Mouse (Mus musculus) hindbrain, embryonic 14.5 days (tissue): ENCODE measurements around the gene Ing3. TPM values are rescaled to one million over a fixed set of nuclear protein-coding genes. Genes with fewer than 3 reads are reported as not detected.

Experiments used
- ATAC-seq: fragments of 200-750 bp; cut with Nextera tagmentation; 2 replicates; pipeline ENCODE4 v1.8.0; 2017; ENCODE audit warnings: moderate number of reproducible peaks, mild to moderate bottlenecking, moderate TSS enrichment, moderate library complexity; ENCODE audit not compliant: low FRiP score
- DNase-seq: peaks from one replicate; pipeline ENCODE4 v3.0.0-alpha.2; 2015; ENCODE audit warnings: low spot score
- H3K27ac ChIP-seq: fragments of 300-500 bp; sonication (generic); 2 replicates; pipeline ENCODE4 v1.5.1; 2014; ENCODE audit warnings: mild to moderate bottlenecking, moderate library complexity
- H3K27me3 ChIP-seq: fragments of 300-500 bp; sonication (generic); 2 replicates; pipeline ENCODE4 v1.6.1; 2014; ENCODE audit warnings: mild to moderate bottlenecking, low read length, mixed read lengths; ENCODE audit not compliant: control insufficient read depth, insufficient read depth
- H3K36me3 ChIP-seq: fragments of 300-500 bp; sonication (generic); replicated peaks from 2 replicates; pipeline ENCODE4 v1.6.1; 2014; ENCODE audit not compliant: control insufficient read depth, insufficient read depth
- H3K4me1 ChIP-seq: fragments of 300-500 bp; sonication (generic); replicated peaks from 2 replicates; pipeline ENCODE4 v1.6.1; 2014; ENCODE audit warnings: antibody characterized with exemption, low read length, mixed read lengths; ENCODE audit not compliant: control insufficient read depth, insufficient read depth
- H3K4me2 ChIP-seq: fragments of 300-500 bp; sonication (generic); replicated peaks from 2 replicates; pipeline ENCODE4 v1.6.1; 2014; ENCODE audit warnings: mild to moderate bottlenecking, moderate library complexity
- H3K4me3 ChIP-seq: fragments of 300-500 bp; sonication (generic); replicated peaks from 2 replicates; pipeline ENCODE4 v1.5.1; 2014; ENCODE audit warnings: mild to moderate bottlenecking, low read length
- H3K9ac ChIP-seq: fragments of 300-500 bp; sonication (generic); 2 replicates; pipeline ENCODE4 v1.6.1; 2014
- H3K9me3 ChIP-seq: fragments of 300-500 bp; sonication (generic); 2 replicates; pipeline ENCODE4 v1.6.1; 2016; ENCODE audit warnings: low read length; ENCODE audit not compliant: control insufficient read depth
- WGBS: fragments of 180-500 bp; shearing (Covaris S2); extraction: QIAGEN DNeasy Blood & Tissue Kit; methylation state at CpG from one replicate; pipeline ENCODE4 v1.1.7; 2014; 5-methylcytosine and 5-hydroxymethylcytosine counted together
- polyA plus RNA-seq: library from polyadenylated mRNA; unstranded; fragments of >200 nt; fragmentation: Nextera tagmentation; extraction: Ambion mirVana; gene quantifications from 2 replicates; pipeline ENCODE4 v1.2.1, GENCODE M21; 2014

Gene Ing3
- polyA plus RNA-seq, 1 experiment from 2014 or later: 40.4 TPM

GRCm38 (mm10) chr6:21958922-21959321 lies 9.6 kb downstream of the Ing3 start:
- H3K4me2 ChIP-seq: no peak overlapping the region
- no peak overlapping the region for H3K27ac ChIP-seq
- WGBS: 91% methylated on average over 4 of the region's 4 CpGs
- H3K9ac ChIP-seq: no peak overlapping the region
- H3K27me3 ChIP-seq: no peaks in the 10 kb centered on the region
- ATAC-seq: no peak
- no peaks in the 10 kb centered on the region for H3K4me1 ChIP-seq
- no peaks in the 10 kb centered on the region for H3K9me3 ChIP-seq
- DNase-seq: no peak
- H3K4me3 ChIP-seq: no peak overlapping the region
- peaks cover 56% of the 10 kb centered on the region for H3K36me3 ChIP-seq

- H3K9me3 ChIP-seq: no peaks in the 10 kb centered on the region
- H3K27ac ChIP-seq: no peak overlapping the region
- no peak overlapping the region for H3K4me3 ChIP-seq
- ATAC-seq (no peak), DNase-seq (no peak)
- WGBS: 85% methylated on average over 5 of the region's 5 CpGs
- H3K4me2 ChIP-seq: no peak overlapping the region
- H3K9ac ChIP-seq: no peak overlapping the region
- H3K36me3 ChIP-seq: peaks cover 48% of the 10 kb centered on the region
- H3K4me1 ChIP-seq: no peaks in the 10 kb centered on the region
- H3K27me3 ChIP-seq: no peaks in the 10 kb centered on the region
Measured at GRCm38 (mm10) chr6:21959909-21960308, 10.5 kb downstream of the Ing3 start.

GRCm38 (mm10) chr6:21977532-21977931 lies 28.2 kb downstream of the Ing3 start:
- Histone ChIP-seq H3K4me2 (no peak overlapping the region), H3K36me3 (peaks cover 26% of the 10 kb centered on the region), H3K27me3 (no peaks in the 10 kb centered on the region), H3K27ac (no peak overlapping the region), H3K9ac (no peak overlapping the region), H3K4me3 (no peak overlapping the region), H3K9me3 (no peaks in the 10 kb centered on the region), H3K4me1 (no peaks in the 10 kb centered on the region)
- ATAC-seq (no peak), DNase-seq (no peak)
- 95% methylated on average over 2 of the region's 2 CpGs for WGBS

- no peaks in the 10 kb centered on the region; the same call in 1 of the 2 replicates for H3K36me3 ChIP-seq
- H3K4me2 ChIP-seq: no peak overlapping the region
- H3K4me3 ChIP-seq: no peak overlapping the region
- no peaks in the 10 kb centered on the region for H3K9me3 ChIP-seq
- H3K27ac ChIP-seq: no peak overlapping the region
- peaks cover 9% of the 10 kb centered on the region; the same call in 1 of the 2 replicates for H3K4me1 ChIP-seq
- H3K27me3 ChIP-seq: peaks cover 15% of the 10 kb centered on the region
- DNase-seq: no peak
- no peak overlapping the region for H3K9ac ChIP-seq
- 86% methylated on average over 1 of the region's 1 CpGs for WGBS
- ATAC-seq: no peak
Measured at GRCm38 (mm10) chr6:21981114-21981513, 31.7 kb downstream of the Ing3 start.

- H3K27ac ChIP-seq: no peak overlapping the region
- 12% methylated on average over 16 of the region's 16 CpGs for WGBS
- DNase-seq (peak; percentile 80), ATAC-seq (peak; percentile 24; the same call in 1 of the 2 replicates)
- peaks cover 31% of the 10 kb centered on the region for H3K27me3 ChIP-seq
- peak overlapping the region; percentile 94 for H3K4me2 ChIP-seq
- no peaks in the 10 kb centered on the region for H3K36me3 ChIP-seq
- peak overlapping the region; percentile 38; the same call in 1 of the 2 replicates for H3K9ac ChIP-seq
- H3K4me1 ChIP-seq: peaks cover 17% of the 10 kb centered on the region
- peak overlapping the region; percentile 41 for H3K4me3 ChIP-seq
- H3K9me3 ChIP-seq: no peaks in the 10 kb centered on the region
Measured at GRCm38 (mm10) chr6:21984990-21985731, 35.8 kb downstream of the Ing3 start.

- Histone ChIP-seq H3K36me3 (no peaks in the 10 kb centered on the region), H3K4me1 (peaks cover 17% of the 10 kb centered on the region), H3K27me3 (peaks cover 31% of the 10 kb centered on the region), H3K4me3 (peak within 1 kb of the TSS; percentile 41), H3K9ac (peak within 1 kb of the TSS; percentile 38; the same call in 1 of the 2 replicates), H3K4me2 (peak within 1 kb of the TSS; percentile 94), H3K9me3 (no peaks in the 10 kb centered on the region), H3K27ac (no peak within 1 kb of the TSS)
- ATAC-seq (peak; percentile 60; the same call in 1 of the 2 replicates), DNase-seq (peak; percentile 29)
- under 1% methylated on average over 38 of the region's 38 CpGs for WGBS
Measured at GRCm38 (mm10) chr6:21985732-21986540, 36.6 kb downstream of the Ing3 start, which contains the start of gene Cped1. Gene Cped1, plus strand, starts transcription at chr6:21985916.

- peak overlapping the region; percentile 38; the same call in 1 of the 2 replicates for H3K9ac ChIP-seq
- peak overlapping the region; percentile 94 for H3K4me2 ChIP-seq
- H3K9me3 ChIP-seq: no peaks in the 10 kb centered on the region
- WGBS: 9% methylated on average over 24 of the region's 24 CpGs
- no peaks in the 10 kb centered on the region for H3K36me3 ChIP-seq
- H3K4me3 ChIP-seq: peak overlapping the region; percentile 41
- peaks cover 31% of the 10 kb centered on the region for H3K27me3 ChIP-seq
- H3K4me1 ChIP-seq: peaks cover 17% of the 10 kb centered on the region
- ATAC-seq (no peak), DNase-seq (no peak)
- no peak overlapping the region for H3K27ac ChIP-seq
Measured at GRCm38 (mm10) chr6:21986660-21987331, 37.4 kb downstream of the Ing3 start.

GRCm38 (mm10) chr6:21987554-21987953 lies 38.2 kb downstream of the Ing3 start:
- ATAC-seq (no peak), DNase-seq (no peak)
- peaks cover 17% of the 10 kb centered on the region for H3K4me1 ChIP-seq
- no peak overlapping the region for H3K9ac ChIP-seq
- no peaks in the 10 kb centered on the region for H3K9me3 ChIP-seq
- H3K27ac ChIP-seq: no peak overlapping the region
- no peaks in the 10 kb centered on the region for H3K36me3 ChIP-seq
- H3K4me2 ChIP-seq: no peak overlapping the region; the same call in 1 of the 2 replicates
- peaks cover 31% of the 10 kb centered on the region for H3K27me3 ChIP-seq
- 85% methylated on average over 2 of the region's 2 CpGs for whole genome bisulfite sequencing
- no peak overlapping the region; the same call in 1 of the 2 replicates for H3K4me3 ChIP-seq

GRCm38 (mm10) chr6:21988296-21988695 lies 38.9 kb downstream of the Ing3 start:
- Histone ChIP-seq H3K4me3 (no peak overlapping the region), H3K27ac (no peak overlapping the region), H3K27me3 (peaks cover 31% of the 10 kb centered on the region), H3K4me2 (no peak overlapping the region), H3K9me3 (no peaks in the 10 kb centered on the region), H3K36me3 (no peaks in the 10 kb centered on the region), H3K4me1 (peaks cover 17% of the 10 kb centered on the region), H3K9ac (no peak overlapping the region)
- ATAC-seq (no peak), DNase-seq (no peak)
- 92% methylated on average over 5 of the region's 5 CpGs for WGBS
